Mouse (Mus musculus): Measurements from ENCODE around the gene Fam160a1.

Gene Fam160a1

DNA sequence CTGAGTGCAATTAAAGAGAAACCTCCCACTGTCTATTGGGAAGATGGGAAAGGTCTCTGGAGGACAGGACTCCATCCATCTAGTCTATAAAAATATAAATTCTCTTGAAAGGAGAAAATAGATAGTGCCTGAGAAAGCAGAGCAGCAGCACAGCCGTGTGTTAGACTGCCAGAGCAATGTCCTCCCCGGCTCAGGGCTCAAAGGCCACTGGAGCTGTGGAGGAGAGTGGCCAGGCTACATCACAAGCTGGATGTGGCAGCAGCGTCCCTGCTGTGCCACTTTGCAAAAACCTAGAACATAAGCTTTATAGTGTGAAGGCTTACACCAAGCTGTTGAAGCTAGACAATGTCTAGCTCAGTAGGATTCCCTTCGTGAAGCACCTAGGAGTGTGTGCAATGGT is 67.7 kb downstream of the Fam160a1 start:
- DNase-seq (ENCODE audit: low read depth, low spot score): no peak

DNA sequence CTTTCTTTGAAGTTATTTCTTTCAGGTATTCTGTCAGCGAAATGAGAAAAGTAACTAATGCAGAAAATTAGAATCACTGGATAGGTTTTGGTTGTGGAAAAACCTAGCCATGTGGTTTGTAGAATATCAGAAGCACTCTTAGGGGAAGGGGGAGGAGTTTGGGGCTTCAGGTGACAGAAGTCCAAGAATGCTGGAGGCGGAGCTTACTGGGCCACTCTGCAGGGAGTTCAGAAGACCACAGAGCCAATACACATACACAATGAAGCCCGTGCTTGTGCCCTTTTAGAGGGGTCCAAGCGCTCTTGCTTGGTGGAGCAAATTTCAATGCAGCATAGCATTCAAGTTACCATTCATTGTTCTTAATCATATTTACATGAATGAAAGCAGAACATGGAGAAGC is 68.2 kb downstream of the Fam160a1 start:
- DNase-seq (ENCODE audit: low read depth, low spot score): no peak

DNA sequence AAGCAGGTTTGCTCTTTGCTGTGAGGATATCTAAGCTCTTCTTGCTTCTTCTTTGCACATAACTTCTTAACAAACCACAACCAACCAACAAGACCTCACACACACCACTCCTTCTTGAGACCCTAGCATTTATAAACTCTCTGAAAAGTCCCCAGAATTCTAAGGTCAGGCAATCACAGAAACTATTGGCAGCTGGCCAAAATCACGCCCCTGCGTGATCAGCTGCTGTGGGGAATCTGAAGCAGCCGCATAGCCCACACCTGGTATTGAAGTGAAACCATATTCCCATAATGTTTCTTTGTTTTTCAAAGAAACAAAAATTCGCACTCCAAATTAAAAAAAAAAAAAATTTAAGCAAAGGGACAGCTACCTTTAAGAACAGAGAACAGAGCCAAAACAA is 71.0 kb downstream of the Fam160a1 start:
- peak; percentile 17 for DNase-seq (ENCODE audit: low read depth, low spot score)

DNA sequence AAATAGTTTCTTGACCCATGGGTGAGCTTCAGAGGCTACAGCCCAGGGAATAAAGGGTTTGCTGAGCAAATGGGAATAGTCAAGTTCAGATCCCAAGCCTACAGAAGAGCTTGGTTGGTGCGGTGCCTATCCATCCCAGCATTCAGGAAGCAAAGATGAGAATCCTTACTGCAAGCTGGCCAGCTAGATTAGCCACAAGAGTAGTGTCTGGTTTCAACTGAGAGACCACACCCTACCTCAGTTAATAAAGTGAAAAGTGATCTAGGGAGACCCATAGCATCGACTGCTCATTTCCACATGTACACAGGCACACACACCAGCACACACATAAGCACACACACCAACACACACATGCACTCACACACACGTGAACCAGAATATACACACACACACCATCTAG is 75.3 kb downstream of the Fam160a1 start:
- DNase-seq (ENCODE audit: low read depth, low spot score): no peak

DNA sequence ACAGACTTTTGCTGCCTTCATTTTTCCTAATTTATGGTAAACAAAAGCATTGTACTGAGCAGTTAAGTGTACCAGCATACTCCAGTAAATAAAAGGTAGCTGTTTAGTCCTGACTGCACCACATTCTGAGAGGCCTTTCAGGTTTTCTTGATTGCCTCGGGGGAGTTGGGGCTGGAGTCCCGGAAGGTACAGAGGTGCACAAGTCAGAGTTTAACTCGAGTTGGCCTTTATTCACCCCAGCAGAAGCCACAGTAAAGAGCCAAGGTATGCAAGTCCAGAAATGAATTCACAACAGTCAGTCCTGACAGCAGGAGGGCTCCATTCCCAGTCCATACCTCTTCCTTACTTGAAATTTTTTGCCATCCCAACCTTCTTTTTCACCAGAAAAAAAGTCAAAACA is 78.5 kb downstream of the Fam160a1 start:
- no peak for DNase-seq (ENCODE audit: low read depth, low spot score)

DNA sequence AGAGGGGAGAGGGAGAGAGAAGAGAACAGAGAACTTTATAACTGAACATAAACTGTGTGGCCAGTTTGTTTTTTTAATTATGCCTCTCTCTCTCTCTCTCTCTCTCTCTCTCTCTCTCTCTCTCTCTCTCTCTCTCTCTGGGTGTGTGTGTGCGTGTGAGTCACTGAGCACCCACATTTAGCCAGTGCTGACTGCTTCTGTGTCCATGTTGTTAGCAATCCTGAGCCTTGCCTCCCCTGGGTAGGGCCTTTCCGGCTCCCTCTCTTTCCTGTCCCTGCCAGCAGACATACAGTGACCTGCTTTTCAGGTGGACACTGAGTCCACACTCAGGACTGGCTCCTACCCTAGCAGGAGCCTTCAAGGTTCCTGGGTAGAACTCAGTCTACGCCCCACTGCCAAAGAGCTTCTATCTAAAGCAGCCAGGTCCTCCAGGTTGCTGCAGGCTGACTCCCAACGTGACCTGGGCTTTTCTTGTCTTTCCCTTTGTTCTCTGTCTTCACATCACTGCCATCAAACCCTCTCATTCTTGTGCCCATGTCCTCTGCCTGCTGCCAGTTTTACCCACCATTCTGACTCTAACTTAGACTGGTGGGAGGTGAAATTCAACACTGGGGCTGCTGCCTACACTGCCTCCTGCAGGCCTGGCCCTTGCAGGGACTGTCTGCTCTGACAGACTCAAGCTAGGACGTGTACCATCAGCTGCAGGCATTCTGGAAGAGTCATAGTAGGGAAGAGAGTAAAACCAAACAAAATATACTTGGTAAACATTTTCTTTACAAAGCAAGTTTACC is 83.0 kb downstream of the Fam160a1 start:
- DNase-seq (ENCODE audit: low read depth, low spot score): no peak

DNA sequence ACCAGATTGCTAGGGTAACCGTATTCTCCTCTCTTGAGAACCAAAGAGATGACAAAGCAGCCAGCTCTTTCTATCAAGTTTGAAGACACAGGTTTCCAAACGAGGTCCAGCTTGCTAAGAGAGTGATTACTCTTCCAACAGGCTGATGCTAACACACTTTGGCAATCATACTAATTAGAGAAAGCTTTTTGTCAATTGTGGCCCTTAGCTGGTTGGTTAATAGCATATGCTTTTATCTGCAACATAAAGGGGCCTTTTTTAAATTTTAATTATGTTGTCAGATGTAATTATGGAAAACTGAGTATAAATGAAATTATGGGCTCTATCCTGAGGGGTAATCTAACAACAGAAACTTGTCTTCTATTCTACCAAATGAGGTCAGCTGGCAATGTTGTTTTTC is 89.9 kb downstream of the Fam160a1 start:
- no peak for DNase-seq (ENCODE audit: low read depth, low spot score)

DNA sequence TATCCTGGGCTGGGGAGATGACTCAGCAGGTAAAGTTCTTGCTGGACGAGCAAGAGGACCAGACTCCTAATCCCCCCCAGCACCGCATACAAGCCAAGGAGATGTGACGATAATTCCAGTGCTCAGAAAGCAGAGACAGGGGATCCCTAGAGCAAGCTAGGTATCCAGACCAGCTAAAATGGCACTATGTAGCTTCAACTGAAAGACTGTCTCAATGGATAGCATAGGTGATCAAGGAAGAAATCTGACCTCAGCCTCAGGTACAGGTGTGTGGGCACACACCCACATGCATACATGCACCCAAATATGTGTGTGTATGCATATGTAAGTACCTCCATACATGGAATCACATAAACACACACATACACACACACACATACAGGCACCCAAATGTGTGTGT is 91.1 kb downstream of the Fam160a1 start:
- DNase-seq (ENCODE audit: low read depth, low spot score): no peak

DNA sequence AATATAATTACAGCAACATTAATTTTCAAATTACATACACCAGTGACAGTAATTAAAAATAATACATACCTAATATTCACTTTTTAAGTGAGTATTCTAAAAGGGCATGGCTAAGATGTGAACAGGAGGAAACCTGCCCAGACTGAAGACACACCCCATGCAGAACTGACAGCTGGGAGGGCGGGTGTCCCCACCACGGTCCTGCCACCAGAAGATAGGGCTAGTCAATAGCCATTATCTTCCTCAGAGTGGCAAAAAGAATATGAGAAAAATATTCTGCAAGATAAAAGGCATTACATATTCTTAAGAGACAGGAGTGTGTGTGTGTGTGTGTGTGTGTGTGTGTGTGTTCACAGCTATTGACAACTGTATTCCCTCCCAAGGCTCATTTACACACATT is 92.0 kb downstream of the Fam160a1 start:
- no peak for DNase-seq (ENCODE audit: low read depth, low spot score)

DNA sequence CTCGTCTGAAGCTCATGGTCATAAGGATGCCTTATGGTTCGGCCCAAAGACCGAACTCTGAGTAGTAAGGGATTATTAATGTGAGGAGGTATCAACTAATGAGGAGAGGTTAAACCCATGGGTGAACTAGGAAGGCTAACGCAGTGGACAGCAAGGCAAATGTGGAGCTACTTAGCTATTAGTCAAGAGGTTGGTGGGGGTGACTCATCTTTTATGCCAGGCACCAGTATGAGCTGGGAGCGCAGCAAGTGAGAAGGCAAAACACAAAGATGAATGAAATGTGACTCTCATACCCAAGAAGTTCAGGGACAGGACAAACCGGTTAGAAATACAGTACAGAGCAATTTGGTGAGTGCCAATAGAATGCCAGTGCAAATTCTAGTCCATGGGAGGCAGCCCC is 94.5 kb downstream of the Fam160a1 start:
- no peak for DNase-seq (ENCODE audit: low read depth, low spot score)

DNA sequence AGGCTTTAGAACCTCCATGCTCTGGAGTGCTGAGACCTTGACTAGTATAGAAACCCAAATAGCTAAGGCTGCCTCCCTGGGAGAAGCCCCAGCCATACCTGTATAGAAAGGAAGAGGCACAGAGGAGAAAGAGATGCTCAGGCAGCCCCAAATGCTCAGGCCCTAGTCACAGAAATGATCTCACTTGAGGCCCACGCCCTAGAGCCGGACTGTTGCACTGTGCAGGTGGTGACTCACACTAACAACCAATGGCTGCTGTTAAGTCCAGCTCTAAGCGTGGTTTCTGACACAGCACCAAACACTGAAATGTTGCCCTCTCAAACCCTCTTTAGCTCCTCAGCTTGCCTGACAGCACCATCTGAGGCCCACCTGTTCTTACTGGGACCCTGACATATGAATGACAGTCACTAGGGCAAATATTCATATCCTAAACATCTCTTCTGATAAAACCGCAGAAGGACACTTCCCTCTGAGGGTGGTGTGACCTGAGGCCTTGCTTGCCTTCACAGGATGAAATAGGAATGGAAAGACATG is 101.3 kb downstream of the Fam160a1 start:
- DNase-seq (ENCODE audit: low read depth, low spot score): no peak

DNA sequence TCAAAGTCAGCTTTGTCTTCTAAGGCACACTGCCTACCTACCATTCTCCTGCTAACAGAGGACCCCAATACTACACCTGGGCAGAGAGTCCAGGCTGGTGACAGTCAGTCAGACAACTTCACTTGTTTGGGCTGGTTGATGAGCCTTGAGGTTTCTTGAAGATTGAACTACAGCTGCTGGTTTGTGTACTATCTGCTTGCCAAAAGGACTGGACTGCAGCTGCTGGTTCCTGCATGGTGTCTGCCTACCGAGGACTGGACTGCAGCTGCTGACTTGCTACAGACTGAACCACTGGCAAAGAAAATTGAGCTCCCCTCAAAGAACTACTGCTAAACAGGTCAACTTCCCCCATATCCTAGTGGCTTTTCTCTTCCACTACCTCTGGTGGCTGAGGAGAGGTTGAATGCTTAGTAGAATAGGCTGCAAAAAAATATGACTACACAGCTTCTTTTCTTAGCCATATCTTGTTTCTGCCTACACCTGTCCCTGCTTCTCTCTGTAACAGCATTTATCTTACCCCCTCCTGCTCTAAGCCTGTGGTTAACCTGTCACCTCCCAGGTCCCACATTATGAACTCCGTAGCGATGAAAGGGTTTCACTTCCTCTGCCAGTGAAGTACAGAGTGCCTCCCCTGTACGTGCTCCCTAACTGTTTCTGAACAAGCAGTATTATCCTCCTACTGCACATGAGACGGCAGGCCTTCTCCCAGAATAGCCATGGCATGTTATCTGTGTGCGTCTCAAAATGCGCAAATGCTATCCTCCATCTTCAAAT is 103.0 kb downstream of the Fam160a1 start:
- DNase-seq (ENCODE audit: low read depth, low spot score): peak; percentile 88

DNA sequence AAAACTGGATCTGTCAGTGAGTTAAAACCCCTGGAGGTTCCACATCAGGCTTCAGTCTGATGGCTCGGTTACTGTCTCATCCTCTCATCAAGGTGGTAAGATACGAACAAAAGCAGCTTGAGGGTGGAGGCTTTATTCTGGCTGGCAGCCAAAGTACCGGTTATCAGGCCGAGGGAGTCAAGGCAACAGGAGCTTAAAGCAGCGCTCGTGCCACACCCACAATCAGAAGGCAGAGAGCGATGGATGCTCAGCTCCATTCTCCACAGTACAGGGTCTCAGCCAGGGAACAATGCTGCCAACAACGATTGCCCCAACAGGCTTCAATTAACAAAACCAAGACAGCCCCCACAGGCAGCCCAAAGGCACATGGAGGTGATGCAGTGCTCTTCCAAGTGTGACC is 106.4 kb downstream of the Fam160a1 start:
- DNase-seq (ENCODE audit: low read depth, low spot score): no peak

DNA sequence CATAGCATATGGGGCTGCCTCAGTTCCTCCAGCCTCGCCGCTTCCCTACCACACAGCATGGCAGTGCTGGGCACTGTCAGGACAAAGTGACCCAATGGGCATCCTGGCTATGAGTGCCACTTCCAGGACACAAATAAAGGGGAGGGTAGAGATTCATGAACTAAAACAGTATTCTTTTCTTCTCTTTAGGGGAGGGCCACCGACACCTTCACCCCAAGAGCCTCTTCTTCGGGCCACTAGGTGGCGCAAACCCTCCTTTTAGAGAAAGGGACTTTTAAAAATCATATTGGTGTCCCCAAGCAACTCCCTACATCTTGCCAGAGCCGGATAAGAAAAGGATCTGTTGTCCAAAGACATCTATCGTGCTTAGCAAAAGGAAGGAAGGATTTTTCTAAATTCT is 109.7 kb downstream of the Fam160a1 start:
- peak; percentile 69 for DNase-seq (ENCODE audit: low read depth, low spot score)

DNA sequence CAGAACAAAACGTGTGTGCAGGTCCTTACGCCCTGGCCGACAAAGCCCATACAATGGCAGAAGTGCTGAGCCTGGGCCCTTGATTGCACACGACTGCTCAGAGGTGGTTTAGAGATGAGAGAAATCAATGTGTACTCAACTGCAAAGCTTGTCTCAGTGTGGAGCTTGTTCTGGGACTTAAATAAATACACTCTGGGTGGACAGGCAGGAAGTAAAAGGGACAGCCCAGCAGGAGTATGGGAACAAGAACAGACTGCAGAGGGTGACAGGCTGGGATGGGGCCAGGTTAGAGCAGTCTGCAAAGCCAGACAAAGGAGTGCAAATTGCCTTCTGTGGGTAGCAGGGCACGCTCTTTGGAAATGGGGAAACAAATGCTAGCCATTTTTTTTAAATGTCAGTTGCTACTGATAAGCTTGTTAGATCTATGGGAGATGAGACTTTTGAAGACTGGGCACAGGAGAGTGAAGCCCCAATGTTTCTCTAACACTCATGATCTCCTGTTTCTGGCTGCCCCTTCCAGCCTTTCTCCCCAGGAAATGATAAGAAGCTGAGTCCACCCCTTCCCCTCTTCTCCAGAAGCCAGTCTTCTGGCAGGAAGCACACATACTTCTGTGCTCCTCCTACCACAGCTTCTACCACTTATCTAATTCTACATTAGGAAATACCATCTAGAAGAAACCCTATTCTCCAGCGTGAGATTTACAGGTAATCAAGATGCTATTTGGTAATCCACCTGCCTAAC is 113.8 kb downstream of the Fam160a1 start:
- DNase-seq (ENCODE audit: low read depth, low spot score): no peak

DNA sequence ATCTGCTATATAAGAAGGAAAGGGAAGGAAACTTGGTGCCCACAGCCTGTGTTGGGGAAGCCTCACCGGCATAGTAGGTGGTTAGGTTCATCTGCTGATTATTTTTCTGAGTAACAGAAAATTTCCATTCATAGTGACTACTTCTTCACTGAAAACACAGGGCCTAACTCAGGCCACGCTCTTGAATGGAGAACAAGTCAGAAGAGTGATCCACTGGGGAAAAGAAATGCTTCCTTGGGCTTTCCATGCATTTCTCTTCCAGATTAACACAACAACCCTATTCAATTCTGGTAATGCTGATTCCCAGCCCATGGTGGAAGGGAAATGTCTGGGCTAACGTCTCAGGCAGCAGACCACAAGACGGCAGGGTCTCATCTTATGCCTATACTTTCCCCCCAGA is 118.6 kb downstream of the Fam160a1 start:
- no peak for DNase-seq (ENCODE audit: low read depth, low spot score)

DNA sequence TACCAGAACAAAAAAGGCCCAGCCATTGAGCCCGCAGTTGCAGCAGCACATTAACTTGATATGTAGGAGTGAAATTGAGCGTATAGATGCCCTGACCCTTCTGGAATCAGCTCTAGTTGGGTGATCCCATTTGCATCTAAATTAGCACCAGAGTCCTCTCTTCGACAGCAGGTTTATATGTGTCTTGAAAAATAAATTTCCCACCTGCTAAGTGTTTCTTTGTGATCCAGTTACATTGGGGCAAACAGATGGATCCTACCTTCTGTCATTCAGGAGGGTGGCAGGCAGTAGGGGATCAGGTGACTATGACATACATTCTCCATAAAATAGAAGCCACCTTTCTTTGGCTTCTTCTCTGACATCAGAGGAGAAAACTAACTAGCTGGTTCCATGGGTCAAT is 122.0 kb downstream of the Fam160a1 start:
- DNase-seq (ENCODE audit: low read depth, low spot score): no peak

DNA sequence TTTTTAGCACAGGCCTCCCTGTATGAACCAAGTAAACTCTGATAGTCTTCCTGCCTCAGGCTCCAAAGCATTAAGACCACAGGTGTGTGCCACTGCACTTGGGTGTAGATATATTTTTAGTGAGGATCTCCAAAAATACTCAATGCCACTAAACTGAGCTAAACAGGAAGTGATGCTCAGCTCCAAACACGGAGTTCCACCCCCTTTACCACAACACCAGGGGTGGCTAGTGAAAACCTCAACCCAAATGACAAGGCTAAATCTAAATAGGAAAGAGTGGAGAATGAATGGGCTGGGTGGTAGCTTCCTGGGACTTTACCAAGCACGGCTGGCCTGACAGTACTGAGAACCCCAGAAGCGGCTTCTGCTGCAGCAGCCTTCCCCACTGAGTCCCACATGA is 124.1 kb downstream of the Fam160a1 start:
- peak; percentile 80 for DNase-seq (ENCODE audit: low read depth, low spot score)

DNA sequence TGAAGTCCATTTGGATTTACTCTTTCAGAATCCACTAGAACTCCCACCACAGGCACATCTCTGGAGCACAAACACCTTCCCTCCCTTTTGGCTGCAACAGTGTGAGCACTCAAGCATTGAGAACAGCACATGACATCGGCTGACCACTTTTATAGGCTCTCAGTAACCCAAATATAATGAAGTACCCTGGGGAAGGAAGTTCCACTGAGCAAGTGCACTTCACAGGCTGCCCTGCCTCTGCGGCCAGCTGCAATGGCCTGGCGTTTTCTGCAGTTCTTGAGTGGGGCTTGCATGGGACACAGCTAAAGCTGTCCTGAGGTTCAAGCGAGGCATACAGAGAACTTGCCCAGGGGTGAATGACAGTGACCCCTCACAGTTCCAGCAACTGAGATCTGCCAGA is 126.0 kb downstream of the Fam160a1 start:
- DNase-seq (ENCODE audit: low read depth, low spot score): peak; percentile 40

DNA sequence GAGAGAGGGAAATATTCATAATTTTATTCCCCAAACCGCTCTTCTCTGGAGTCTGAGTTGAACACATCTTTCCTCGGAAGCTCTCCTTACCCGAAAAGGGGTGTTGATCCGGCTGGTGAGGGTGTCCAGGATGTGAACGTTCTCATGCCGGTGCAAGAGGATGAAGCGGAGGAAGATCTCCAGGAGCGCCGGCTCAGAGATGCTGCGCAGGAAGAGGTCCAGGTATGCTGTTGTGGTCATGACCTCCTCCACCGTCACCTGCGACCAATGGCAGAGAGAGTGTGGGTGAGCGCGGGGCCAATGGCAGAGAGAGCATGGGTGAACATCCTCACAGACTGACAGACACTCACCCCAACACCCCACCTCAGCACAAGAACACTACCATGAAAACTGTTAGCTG is 128.8 kb downstream of the Fam160a1 start:
- DNase-seq (ENCODE audit: low read depth, low spot score): no peak

DNA sequence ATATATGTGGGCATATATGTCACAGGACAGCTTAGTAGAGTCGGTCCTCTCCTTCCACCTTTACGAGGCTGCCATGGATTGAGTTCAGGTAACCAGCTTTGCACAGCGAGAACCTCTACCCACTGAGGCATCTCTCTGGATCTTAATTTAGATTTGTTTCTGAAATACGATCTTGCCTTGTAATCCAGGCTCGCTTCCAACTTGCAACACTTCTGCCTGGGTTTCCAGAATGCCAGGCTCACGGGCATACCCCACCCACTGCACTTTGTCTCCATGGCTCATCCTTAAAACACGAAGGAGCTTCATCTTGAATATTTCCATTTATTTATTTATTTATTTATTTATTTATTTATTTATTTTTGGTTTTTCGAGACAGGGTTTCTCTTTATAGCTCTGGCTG is 131.8 kb downstream of the Fam160a1 start:
- DNase-seq (ENCODE audit: low read depth, low spot score): no peak

DNA sequence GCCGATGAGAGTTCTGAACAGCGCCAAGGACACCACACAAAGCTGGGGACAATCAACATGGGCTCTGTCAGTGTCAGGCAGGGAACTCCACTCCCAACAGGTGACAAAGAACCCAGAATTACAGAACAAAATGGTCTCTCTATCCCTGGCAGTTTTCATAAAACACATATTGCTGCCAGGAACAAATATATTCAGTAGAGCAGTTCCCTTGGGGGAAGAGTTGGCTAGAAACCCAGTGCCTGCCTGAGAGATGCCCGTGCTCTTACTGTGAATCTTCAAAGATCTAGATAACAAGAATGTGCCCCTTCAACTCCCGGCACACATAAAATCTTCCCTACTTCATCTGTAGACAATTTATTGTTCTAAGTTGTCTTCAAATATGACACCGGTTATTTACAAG is 133.5 kb downstream of the Fam160a1 start:
- DNase-seq (ENCODE audit: low read depth, low spot score): no peak
